Mouse (Mus musculus): ENCODE data around the gene Siglecf.
A peak's percentile ranks its signal among the peaks of the same experiment; 100 is the strongest.

The Siglecf gene

GRCm38 (mm10) chr7:43378226-43378625 lies 27.1 kb downstream of the Siglecf start:
- peak; percentile 56 for DNase-seq (ENCODE audit: low read depth)

GRCm38 (mm10) chr7:43392349-43393121 lies 41.4 kb downstream of the Siglecf start:
- no peak for DNase-seq (ENCODE audit: low read depth)

- no peak for DNase-seq (ENCODE audit: low read depth)
These were observed 48.4 kb downstream of the Siglecf start for GRCm38 (mm10) chr7:43399501-43399900.

- DNase-seq (ENCODE audit: low read depth): no peak
These were observed 51.6 kb downstream of the Siglecf start for GRCm38 (mm10) chr7:43402718-43403117.

- no peak for DNase-seq (ENCODE audit: low read depth)
These were observed 56.4 kb downstream of the Siglecf start for GRCm38 (mm10) chr7:43407573-43407972.

GRCm38 (mm10) chr7:43408131-43408553 lies 57.0 kb downstream of the Siglecf start, which contains the start of gene Siglecg:
Gene Siglecg (plus strand): TSS chr7:43408204.
- no peak for DNase-seq (ENCODE audit: low read depth)

- DNase-seq (ENCODE audit: low read depth): no peak
These were observed 57.9 kb downstream of the Siglecf start for GRCm38 (mm10) chr7:43409084-43409483.
